ENCODE assay signal across 16 mouse cellular contexts in the genomic region with DNA sequence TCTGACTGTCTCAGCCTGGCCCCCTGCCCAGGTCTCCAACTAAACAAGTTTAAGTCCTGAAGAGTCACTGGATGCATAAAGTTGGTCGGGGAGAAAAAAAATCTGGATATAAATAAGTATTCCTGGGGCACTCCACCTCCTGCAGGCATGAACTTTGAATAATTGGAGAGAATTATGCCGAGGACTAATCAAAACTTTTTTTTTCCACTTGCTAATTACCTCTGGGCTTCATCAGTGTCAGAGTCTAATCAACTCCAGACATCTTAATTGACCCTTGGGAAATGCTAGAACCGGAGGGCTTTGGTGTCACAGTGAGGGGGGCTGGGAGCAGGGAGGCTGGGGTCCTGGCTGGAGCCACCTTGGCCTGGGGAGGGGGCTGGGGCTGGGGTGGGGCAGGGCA. TPM values are rescaled to one million over a fixed set of nuclear protein-coding genes. Genes with fewer than 3 reads are reported as not detected.
DNase-seq lines count a peak whose midpoint lies in the region; ATAC-seq and TF ChIP-seq lines count a peak whose summit lies in the region.
"Had no signal": no experiment of that assay in that cellular context is flagged by ENCODE, and none has a peak within 500 bp of the region (broad histone marks: within the 10 kb centered on the region; RNA-seq: fewer than 3 reads in every experiment).

No protein-coding gene starts in this region.

- DNase-seq in hindbrain, embryonic 11.5 days (ENCODE audit: low spot score), result no peak
- DNase-seq in MN1 (ENCODE audit: low spot score), result peak; percentile 25
- DNase-seq in brain, embryonic 14.5 days (ENCODE audit: low read depth), result peak; percentile 69
- DNase-seq in cerebellum, postnatal 10 days, result no peak
- no peak for DNase-seq in cerebellum, postnatal 36 days
- no peak for DNase-seq in cerebellum, postnatal 4 days (ENCODE audit: low spot score in 2 of 2)
- DNase-seq: adrenal gland, postnatal 10 days; cerebellum, adult 11-12 months; cerebellum, adult 9-11 months; gastrocnemius, postnatal 14 days; kidney, adult 18-20 months had no signal

- no peaks in the 10 kb centered on the region for H3K27me3 ChIP-seq in hindbrain, embryonic 13.5 days
- H3K27me3 ChIP-seq in hindbrain, embryonic 11.5 days (ENCODE audit: control insufficient read depth, insufficient read depth, low read length), result no peaks in the 10 kb centered on the region
- H3K27me3 ChIP-seq in forebrain, embryonic 13.5 days, result no peaks in the 10 kb centered on the region
- H3K27me3 ChIP-seq: intestine, embryonic 15.5 days had no signal

- no peak for TF ChIP-seq POLR2A in brain, embryonic 14.5 days (IDR thresholded peaks at IDR 0.05; ENCODE audit: borderline replicate concordance, extremely low read depth, insufficient read depth, insufficient read length, poor library complexity, severe bottlenecking)

- no peaks in the 10 kb centered on the region for H3K36me3 ChIP-seq in hindbrain, embryonic 13.5 days
- no peaks in the 10 kb centered on the region for H3K36me3 ChIP-seq in hindbrain, embryonic 11.5 days (ENCODE audit: control insufficient read depth, insufficient read depth, low read length)
- no peaks in the 10 kb centered on the region for H3K36me3 ChIP-seq in forebrain, embryonic 13.5 days (ENCODE audit: poor library complexity, severe bottlenecking)
- H3K36me3 ChIP-seq: heart, embryonic 12.5 days; intestine, embryonic 15.5 days had no signal

- TF ChIP-seq CTCF in brain, embryonic 14.5 days (IDR thresholded peaks at IDR 0.05; ENCODE audit: borderline replicate concordance, extremely low read depth, insufficient read depth, insufficient read length), result no peak

- no peak overlapping the region for H3K9ac ChIP-seq in hindbrain, embryonic 13.5 days
- no peak overlapping the region for H3K9ac ChIP-seq in hindbrain, embryonic 11.5 days (ENCODE audit: low read depth, low read length)
- no peak overlapping the region for H3K9ac ChIP-seq in forebrain, embryonic 13.5 days
- H3K9ac ChIP-seq: heart, embryonic 12.5 days; intestine, embryonic 15.5 days had no signal

- no peak overlapping the region for H3K4me3 ChIP-seq in hindbrain, embryonic 13.5 days
- no peak overlapping the region for H3K4me3 ChIP-seq in hindbrain, embryonic 11.5 days (ENCODE audit: low read depth, low read length)
- no peak overlapping the region for H3K4me3 ChIP-seq in forebrain, embryonic 13.5 days
- H3K4me3 ChIP-seq: heart, embryonic 12.5 days; intestine, embryonic 15.5 days had no signal

- ATAC-seq in hindbrain, embryonic 13.5 days (ENCODE audit: low FRiP score), result no peak
- no peak for ATAC-seq in hindbrain, embryonic 11.5 days (ENCODE audit: low FRiP score)
- no peak for ATAC-seq in forebrain, embryonic 13.5 days
- ATAC-seq: intestine, embryonic 15.5 days had no signal

- H3K27ac ChIP-seq in hindbrain, embryonic 13.5 days, result 0 out of 2 replicates have a peak overlapping the region, but pooled peaks have one; percentile 35
- no peak overlapping the region for H3K27ac ChIP-seq in hindbrain, embryonic 11.5 days (ENCODE audit: low read depth, low read length)
- peak overlapping the region; percentile 76 for H3K27ac ChIP-seq in forebrain, embryonic 13.5 days
- H3K27ac ChIP-seq: hindbrain, embryonic 14.5 days; intestine, embryonic 15.5 days had no signal

- WGBS in hindbrain, embryonic 13.5 days, result 13% methylated on average over 3 of the region's 3 CpGs
- 29% methylated on average over 3 of the region's 3 CpGs for WGBS in hindbrain, embryonic 11.5 days
- WGBS in forebrain, embryonic 13.5 days, result 10% methylated on average over 3 of the region's 3 CpGs

- peaks cover 56% of the 10 kb centered on the region for H3K4me1 ChIP-seq in hindbrain, embryonic 13.5 days (replicated peaks)
- H3K4me1 ChIP-seq in hindbrain, embryonic 11.5 days (replicated peaks; ENCODE audit: control insufficient read depth, insufficient read depth, low read length), result peaks cover 3% of the 10 kb centered on the region; the same call in 1 of the 2 replicates
- H3K4me1 ChIP-seq in forebrain, embryonic 13.5 days, result peaks cover 61% of the 10 kb centered on the region
- H3K4me1 ChIP-seq: heart, embryonic 12.5 days; intestine, embryonic 15.5 days had no signal

- no peak overlapping the region for H3K4me2 ChIP-seq in hindbrain, embryonic 13.5 days
- no peak overlapping the region for H3K4me2 ChIP-seq in hindbrain, embryonic 11.5 days (replicated peaks; ENCODE audit: low read depth, low read length)
- no peak overlapping the region; the same call in 1 of the 2 replicates for H3K4me2 ChIP-seq in forebrain, embryonic 13.5 days
- H3K4me2 ChIP-seq: heart, embryonic 12.5 days; hindbrain, embryonic 14.5 days; intestine, embryonic 15.5 days had no signal

- no peaks in the 10 kb centered on the region for H3K9me3 ChIP-seq in hindbrain, embryonic 13.5 days
- no peaks in the 10 kb centered on the region for H3K9me3 ChIP-seq in hindbrain, embryonic 11.5 days (ENCODE audit: control insufficient read depth, low read length)
- H3K9me3 ChIP-seq in forebrain, embryonic 13.5 days (replicated peaks), result no peaks in the 10 kb centered on the region
- H3K9me3 ChIP-seq: heart, embryonic 12.5 days; intestine, embryonic 15.5 days had no signal

RNA-seq across cellular contexts. Expression of gene Elfn1, which starts 19.1 kb away (rescaled TPM):
- 1.3 and 1.4 TPM in 2 replicates for polyA plus RNA-seq in hindbrain, embryonic 13.5 days (2015; fragmentation: Nextera tagmentation; extraction: Ambion mirVana)
- polyA plus RNA-seq in hindbrain, embryonic 11.5 days (2014; fragmentation: Nextera tagmentation; extraction: Ambion mirVana), result 1.3 and 1.5 TPM in 2 replicates
- 9.7 and 14.6 TPM in 2 replicates for polyA plus RNA-seq in brain, embryonic 14.5 days (2012; rRNA removed)
- polyA plus RNA-seq in forebrain, embryonic 13.5 days (2015; fragmentation: Nextera tagmentation; extraction: Ambion mirVana), result 0.44 and 1.1 TPM in 2 replicates

Comparison
In these comparisons a context has a peak if more than half of its experiments do, and no peak if none do; other contexts are left out.
1. DNase-seq: peak in MN1 (single experiment) and brain, embryonic 14.5 days (single experiment); none in hindbrain, embryonic 11.5 days (single experiment), cerebellum, postnatal 10 days (0 of 2), cerebellum, postnatal 36 days (0 of 2) and cerebellum, postnatal 4 days (0 of 2).